Mouse (Mus musculus) erythroblast, adult 5-6 weeks (primary cell): ENCODE measurements around the gene Polr3g. TPM values are rescaled to one million over a fixed set of nuclear protein-coding genes. Genes with fewer than 3 reads are reported as not detected.
"Not testable (repeated sequence)": the region's sequence is repeated elsewhere in the genome, so short reads cannot be mapped to it uniquely, and the experiment has no call there.

Source experiments
- ATAC-seq: replicated peaks from 2 replicates; pipeline ENCODE4 v1.8.0; 2016; ENCODE audit warnings: moderate number of reproducible peaks, mild to moderate bottlenecking, moderate TSS enrichment, inconsistent platforms; ENCODE audit not compliant: poor library complexity, low FRiP score, severe bottlenecking
- total RNA-seq, 2 experiments: library from RNA; stranded (forward) in 1 of 2; stranded (reverse) in 1 of 2; fragments of 150-400 nt in 1 of 2; fragments of 200-764, 138-1000 nt in 1 of 2; gene quantifications; 2 replicates each; pipeline versions ENCODE4 v1.2.3 to v1.2.4; 2015 to 2017; ENCODE audit warnings: low replicate concordance in 2 of 2

The Polr3g gene
- total RNA-seq, 2 experiments from 2014 or later, result 4.4 to 14.4 TPM

DNA sequence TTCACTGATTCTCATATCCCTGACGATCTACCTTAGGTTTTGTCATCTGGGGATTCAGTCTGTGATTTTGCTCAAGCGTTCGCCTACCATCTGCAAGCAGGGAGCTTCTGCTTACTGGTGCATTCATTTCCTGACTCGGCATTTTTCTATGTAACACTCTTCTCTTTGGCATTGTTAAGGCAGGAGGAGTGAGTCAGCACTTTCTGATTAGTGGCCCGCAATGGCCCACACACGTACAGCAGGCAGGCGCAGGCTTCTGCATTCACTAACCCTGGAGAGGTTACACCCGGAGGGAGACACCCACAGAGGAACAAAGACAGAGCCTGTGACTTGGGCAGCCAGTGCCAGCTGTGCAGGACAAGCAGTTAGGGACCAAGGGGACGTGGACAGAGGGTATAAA, 19.2 kb downstream of the Polr3g start:
- peak; percentile 89 for ATAC-seq

- peak; percentile 61; the same call in 1 of the 2 replicates for ATAC-seq
Measured at GRCm38 (mm10) chr13:81690477-81690876, 20.3 kb downstream of the Polr3g start.

GRCm38 (mm10) chr13:81689587-81689986, 21.2 kb downstream of the Polr3g start:
- peak; percentile 86 for ATAC-seq

DNA sequence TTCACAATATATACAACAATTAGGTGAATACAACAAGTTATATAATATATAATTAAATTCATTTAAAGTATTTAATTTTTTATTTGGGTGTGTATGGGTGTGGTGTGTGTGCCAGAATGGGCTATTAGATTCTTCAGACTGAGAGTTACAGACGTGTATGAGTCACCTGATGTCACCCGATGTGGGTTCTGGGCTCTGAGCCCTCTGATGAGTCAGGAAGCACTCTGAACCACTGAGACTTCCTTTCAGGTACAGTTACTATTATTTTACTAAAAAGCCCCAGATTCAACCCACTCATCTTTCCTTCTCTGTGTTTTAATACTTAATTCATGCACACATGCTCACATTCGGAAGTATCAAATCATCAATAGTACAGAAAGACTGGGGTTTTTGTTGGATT, 25.9 kb downstream of the Polr3g start:
- no peak for ATAC-seq

DNA sequence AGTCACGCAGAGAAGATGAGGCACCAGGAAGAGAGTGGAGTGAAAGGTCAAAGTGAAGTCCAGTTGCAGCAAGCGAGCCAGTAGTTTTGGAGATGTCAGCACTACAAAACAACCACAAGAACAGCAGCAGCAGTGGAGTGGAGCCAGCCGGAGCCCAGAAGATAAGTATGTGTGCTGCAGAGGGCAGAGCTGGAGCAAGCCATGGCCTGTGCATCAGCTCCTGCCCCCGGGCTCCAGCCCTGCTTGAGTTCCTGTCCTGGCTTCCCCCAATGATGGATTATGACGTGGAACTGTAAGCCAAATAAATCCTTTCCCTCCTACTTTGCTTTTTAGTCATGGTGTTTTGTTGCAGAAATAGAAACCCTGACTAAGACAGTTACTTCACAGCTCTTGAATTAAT, 26.6 kb downstream of the Polr3g start:
- ATAC-seq, result no peak

DNA sequence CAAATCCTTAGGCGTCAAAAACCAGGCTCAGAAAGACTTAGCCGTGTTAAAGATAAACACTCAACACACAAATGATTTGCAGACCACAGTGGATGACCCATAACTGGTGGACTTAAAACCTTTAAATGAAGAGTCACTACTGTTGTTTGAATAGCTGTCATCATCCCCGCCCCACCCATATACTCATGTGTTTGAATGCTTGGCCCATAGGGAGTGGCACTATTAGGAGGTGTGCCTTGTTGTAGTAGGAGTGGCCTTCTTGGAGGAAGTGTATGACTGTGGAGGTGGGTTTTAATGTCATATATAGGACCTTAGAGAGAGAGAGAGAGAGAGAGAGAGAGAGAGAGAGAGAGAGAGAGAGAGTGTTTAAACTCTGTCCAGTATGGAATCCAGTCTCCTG, 27.7 kb downstream of the Polr3g start:
- no peak for ATAC-seq

DNA sequence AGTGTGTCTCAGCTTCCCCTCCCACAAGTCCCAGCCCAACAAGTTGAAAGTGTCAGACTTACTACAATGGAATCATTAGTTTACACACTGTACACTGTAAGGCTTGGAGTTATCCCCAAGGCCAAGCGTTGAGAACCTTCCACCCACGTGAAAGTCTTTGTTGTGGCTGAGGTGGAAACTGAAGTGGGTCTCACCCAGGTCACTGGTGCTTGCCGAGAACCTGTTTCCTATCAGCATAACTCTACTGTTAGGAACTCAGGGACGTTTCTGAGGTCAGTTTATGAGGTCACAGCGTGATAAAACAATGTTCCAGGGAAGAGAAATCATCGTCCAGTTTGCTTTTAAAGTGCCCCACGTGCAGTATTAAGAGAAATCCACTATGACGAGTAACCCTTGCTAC, 35.5 kb downstream of the Polr3g start:
- no peak for ATAC-seq

GRCm38 (mm10) chr13:81667713-81668112, 43.1 kb downstream of the Polr3g start:
- no peak for ATAC-seq

DNA sequence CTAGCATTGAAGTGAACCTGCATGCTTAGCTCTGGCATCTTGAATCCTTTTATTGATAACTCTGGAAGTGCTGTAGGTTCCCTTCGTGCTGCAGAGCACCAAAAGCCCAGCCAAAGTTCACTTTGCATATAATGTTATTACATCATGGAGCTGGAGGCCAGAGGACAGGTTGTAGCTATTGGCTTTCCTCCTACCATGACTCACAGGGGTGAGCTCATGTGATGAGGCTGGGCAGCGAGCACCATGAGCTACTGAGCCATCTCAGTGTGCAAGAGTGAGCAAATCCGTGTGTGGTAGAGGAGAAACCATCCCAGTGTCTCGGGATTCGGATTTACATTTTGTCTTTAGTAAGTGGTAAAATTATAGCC, 46.5 kb downstream of the Polr3g start:
- no peak for ATAC-seq

DNA sequence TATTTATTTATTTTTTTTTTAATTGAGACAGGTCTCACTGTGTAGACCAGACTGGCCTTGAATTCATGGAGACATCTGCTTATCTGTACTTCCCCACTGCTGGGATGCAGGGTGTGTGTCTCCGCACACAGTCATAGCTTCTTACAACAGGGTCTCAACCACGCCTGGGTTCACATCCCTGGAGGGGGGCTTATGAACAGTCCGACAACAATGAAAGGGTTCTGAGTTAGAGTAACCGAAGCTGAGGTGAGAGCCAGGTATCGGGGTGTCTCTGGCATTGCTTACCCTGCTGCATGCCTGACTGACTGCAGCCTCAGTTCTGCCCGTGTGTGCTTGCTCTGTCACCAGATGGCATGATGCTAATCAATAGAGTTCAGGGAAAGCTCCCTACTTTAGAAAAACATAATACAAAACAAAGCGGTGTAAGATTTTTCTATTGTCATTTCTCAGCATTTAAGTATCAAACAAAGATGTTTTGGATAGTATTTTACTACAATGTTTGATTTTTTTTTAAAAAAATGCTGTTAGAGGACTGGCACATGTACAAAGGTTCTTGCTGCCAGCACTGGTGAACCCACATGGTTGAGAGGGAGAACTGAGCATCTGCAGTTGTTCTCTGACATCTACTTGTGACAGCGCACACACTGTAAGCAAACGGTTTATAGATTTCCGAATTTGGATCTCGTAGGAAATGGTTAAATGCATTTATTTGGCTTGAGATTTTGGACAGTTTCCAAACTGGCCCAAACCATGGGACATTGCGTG, 47.1 kb downstream of the Polr3g start:
- peak; percentile 80 for ATAC-seq

DNA sequence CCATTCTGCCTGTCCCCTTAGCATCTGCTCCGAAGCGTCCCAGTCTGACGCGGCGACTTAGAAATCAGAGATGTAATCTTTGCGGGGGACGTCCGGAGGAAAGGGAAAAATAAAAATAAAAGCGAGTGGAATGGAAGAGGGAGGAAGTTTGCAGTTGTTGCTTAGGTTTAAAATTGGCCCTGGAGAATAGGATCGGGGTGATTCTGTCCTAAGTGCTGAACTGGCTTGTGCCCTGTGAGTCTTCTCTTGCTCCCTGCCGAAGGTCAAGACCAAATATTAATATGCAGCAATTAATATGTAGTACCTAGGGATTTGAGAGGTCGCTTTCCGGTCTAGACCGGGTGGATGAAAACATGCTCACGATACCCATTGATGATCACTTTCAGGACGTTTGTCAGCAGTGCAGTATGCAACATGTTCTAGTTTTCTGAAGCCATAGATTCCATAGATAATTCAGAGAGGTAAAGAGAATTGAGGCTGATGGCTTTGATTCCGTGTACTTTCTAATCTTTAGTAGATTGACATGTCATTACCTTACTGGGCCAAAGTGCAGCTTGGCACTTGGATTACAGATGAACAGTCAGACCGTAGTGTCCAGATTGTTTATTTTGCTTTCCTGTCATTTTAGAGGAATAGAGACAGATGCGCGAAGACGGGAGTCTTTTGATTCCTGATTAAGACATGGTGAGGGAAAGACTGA, 52.6 kb downstream of the Polr3g start:
- no peak; the same call in 1 of the 2 replicates for ATAC-seq

DNA sequence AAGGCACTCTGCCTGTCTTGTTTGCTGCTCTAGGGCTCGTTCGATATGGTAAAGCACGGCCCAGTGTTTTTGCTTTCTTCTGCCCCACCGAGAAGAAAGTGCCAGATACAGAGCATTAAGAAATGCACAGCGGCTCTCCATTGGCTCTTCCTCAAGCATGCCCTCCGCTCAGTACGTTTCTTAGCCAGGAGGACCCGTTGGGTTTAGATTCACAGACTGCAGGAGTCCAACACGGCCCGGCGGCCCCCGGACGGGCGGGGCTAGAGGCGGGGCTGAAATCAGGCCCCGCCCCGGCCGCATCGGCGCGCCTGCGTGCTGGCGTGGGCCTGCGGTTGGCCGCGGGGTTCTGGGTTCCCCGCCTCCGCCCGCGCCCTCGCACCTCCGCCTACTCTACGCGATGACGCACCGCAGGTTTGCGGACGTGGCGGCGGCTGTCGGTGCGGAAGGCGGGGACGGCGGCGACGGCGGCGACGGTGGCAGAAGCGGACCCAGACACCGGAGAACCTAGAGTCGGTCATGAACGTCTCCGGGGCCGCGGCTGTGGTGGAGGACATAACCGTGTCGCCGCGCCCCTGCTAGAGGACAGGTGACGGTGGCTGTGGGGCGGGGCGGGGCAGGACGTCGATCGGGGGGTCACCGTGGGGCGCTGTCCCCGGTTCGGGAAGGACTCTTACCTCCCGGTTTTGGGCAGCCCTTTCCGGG, 53.3 kb downstream of the Polr3g start, which contains the start of gene Lysmd3:
Lysmd3 (plus strand) TSS at position 313 of the 702 bp plus-strand sequence.
- ATAC-seq, result peak; percentile 96

- peak; percentile 5; the same call in 1 of the 2 replicates for ATAC-seq
Measured at GRCm38 (mm10) chr13:81657008-81657350, 53.8 kb downstream of the Polr3g start.

- no peak for ATAC-seq
Measured at GRCm38 (mm10) chr13:81656091-81656850, 54.5 kb downstream of the Polr3g start.

DNA sequence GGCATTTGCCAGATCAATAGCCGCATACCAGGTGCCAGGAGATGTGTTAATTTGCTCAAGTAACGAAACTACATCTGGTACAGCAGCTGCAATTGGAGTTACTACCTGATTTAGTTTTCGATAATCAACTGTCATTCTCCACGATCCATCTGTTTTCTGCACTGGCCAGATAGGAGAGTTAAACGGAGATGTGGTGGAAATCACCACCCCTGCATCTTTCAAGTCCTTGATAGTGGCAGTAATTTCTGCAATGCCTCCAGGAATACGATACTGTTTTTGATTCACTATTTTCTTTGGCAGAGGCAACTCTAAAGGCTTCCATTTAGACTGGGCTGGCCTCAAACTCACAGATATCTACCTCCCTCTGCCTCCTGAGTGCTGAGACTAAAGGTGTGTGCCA, 60.4 kb downstream of the Polr3g start:
- not testable (repeated sequence) for ATAC-seq

DNA sequence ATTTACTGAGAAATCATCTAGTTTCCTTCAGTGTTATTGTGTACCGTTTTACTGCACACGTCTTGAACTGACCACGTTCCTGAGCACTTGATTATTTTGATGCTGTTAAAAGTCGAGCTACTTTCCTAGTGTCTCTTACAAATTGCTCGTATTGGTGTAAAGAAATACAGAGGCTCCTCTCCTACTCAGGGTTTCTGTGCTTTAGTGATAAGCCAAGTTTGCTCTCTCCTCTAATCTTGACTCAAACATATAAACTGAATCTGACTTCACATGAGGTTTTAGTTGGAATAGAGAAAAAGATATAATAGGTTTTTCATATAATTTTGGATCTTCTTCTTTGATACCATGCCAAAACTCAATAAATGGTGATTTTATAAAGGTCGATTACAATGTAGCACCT, 64.5 kb downstream of the Polr3g start:
- ATAC-seq, result peak; percentile 49

DNA sequence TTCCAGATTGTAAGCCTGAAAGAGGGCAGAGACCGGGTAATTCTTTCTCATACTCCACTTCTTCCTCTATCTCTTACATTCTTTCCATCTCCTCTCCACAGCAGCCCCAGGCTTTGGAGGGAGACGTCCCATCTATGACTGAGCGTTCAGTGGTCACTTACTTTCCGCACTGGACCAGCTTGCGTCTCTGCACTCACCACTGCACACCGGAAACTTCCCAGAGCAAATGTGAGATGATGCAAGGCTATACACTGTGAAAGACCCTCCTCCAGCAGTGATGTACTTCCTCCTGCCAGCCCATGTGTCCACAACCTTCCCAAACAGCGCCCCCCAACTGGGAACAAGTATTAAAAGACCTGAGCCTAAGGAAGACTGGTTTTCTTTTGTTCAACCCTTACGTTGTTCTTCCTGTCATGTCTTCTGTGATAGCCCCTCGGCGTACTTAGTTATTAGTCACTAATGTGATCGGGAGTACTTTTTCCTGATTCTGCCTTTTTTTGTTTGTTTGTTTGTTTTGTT, 66.7 kb downstream of the Polr3g start:
- no peak for ATAC-seq

DNA sequence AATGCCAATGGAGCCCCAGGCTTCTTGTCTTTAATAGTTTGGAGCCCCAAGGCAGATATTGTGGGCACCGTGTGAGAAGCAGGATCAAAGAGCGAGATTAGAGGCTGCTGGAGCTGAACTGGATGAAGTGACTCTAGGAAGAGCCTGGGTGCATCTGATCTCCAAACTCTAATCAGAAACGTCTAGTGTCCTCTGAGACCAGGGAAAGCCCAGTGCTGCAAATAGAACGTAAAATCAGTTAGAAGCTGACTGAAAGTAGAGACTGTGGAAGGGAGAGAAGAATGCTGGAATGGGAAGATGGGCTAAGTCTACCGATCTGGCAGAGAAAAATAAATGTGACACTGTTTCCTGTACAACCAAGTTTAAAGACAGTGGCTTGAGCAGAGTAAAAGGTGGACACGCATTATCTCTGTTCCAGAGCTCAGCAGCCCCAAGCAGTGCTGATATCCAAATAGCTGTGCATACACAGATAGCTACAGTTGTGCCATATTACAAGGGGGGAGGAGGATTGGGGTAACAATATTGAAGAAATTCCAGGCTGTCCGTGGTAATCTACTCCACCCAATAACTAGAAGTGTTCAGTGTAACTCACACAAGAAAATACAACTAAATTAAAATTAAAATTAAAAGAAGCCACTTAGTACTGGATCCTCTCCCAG, 68.2 kb downstream of the Polr3g start:
- ATAC-seq, result peak; percentile 75

DNA sequence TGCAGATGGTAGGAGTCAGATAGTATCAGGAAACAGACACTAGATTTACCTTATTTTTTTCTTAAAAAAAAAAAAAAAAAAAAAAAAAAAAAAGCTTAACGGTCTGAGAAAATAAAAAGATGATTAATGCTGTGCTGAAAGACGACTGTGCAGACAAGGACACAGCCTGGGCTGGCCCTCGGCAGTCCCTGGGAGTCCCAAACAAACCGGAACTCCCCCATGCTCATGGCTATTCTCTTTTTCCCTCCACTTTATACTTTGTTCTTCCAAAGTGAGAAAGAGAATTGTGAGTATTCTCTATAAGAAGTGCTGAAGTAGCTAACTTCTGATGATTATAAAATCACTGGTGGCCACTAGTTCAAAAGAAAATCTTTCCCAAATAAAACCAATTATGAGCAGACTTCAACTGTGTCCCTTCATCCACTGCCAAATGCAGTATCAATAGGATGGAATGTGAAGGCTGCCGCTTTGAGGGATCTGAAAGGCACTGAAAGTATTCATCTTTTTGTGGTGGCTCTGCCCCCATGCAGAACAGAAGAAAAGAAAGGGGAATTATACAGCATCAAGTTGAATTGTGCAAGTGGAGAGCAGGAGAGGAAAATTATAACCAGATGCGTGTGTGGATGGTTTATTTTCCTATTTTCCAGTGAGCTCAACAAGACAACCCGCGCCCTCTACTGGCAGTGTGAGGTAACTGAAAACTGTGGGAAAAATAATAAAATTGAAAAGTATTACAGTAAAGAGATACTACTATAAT, 69.3 kb downstream of the Polr3g start:
- ATAC-seq, result peak; percentile 71
